Mouse (Mus musculus) left cerebral cortex, adult 8-10 months (tissue): ENCODE measurements around the gene Olfr727. TPM values are rescaled to one million over a fixed set of nuclear protein-coding genes. Genes with fewer than 3 reads are reported as not detected.

Experiments used
- DNase-seq, 2 experiments: peaks; one replicate each; pipeline ENCODE4 v3.0.0; 2022; ENCODE audit warnings: low spot score in 2 of 2
- total RNA-seq, 4 experiments: library from RNA; stranded (reverse); gene quantifications; 2 replicates each; pipeline ENCODE4 v1.2.4; 2022

The Olfr727 gene
- not detected for total RNA-seq

DNA sequence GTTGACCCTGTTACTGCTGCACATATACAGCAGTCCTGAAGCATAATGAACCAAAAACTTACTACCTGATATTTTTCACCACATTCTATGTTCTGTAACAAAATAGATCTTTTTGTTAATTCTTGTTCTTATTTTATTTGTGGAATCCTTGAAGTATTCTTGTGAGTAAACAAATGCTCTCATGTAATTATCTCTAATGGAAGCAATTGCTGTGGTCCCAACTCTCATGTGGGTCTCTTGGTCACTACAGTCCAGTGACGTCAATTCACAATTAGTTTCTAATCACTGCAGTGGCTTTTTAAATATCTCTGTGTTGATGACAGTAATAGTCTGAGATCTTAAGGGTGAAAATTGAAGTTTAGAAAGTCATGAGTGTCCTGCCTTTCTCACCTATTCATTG lies at the start of gene Olfr727:
Olfr727 (plus strand) TSS at position 301 of the 400 bp plus-strand sequence.
- DNase-seq = no peak

- no peak for DNase-seq
Measured at GRCm38 (mm10) chr14:50090853-50091252, 32.1 kb upstream of the Olfr727 start, which contains the start of gene Olfr726. TSS of gene Olfr726 (minus strand) at chr14:50090953.

GRCm38 (mm10) chr14:50142580-50142979 lies 19.6 kb downstream of the Olfr727 start, which contains the start of gene Olfr728:
TSS of gene Olfr728 (minus strand) at chr14:50142680.
- no peak for DNase-seq

DNA sequence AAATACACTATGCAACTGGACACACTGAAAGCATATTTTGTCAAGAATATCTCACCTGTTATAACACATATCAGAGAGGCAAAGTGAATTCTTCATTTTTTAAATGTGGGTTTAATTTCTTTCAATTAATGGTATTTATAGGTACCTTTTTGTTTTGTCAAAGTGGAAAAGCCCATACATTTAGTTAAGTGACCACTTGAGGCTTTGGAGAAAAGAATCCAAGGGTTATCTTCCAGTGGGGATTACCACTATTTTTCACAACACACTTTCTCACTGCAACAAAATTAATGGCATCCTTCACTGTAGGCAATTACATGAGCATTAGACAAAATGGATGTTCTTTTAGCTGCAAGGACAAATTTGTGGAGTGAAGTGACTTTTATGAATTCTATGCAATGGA lies 29.8 kb downstream of the Olfr727 start, which contains the start of gene Olfr729:
Olfr729 (minus strand) TSS at position 101 of the 400 bp plus-strand sequence.
- no peak for DNase-seq

Other genes starting within 250 kb of the Olfr727 start
- gene Olfr722, start 221.2 kb upstream of the Olfr727 start, total RNA-seq = not detected
- gene Olfr723, start 191.4 kb upstream of the Olfr727 start, total RNA-seq = not detected
- not detected for gene Olfr724, start 159.9 kb upstream of the Olfr727 start, total RNA-seq
- gene Olfr725, start 82.8 kb upstream of the Olfr727 start, total RNA-seq = not detected
- not detected for gene Olfr726, start 32.2 kb upstream of the Olfr727 start, total RNA-seq
- not detected for gene Olfr728, start 19.5 kb downstream of the Olfr727 start, total RNA-seq
- not detected for gene Olfr729, start 29.7 kb downstream of the Olfr727 start, total RNA-seq
- not detected for gene Olfr730, start 65.0 kb downstream of the Olfr727 start, total RNA-seq
- not detected for gene Olfr731, start 118.7 kb downstream of the Olfr727 start, total RNA-seq
- not detected for gene Olfr732, start 161.0 kb downstream of the Olfr727 start, total RNA-seq
- not detected for gene Olfr733, start 178.3 kb downstream of the Olfr727 start, total RNA-seq
- not detected for gene Olfr734, start 203.6 kb downstream of the Olfr727 start, total RNA-seq
- gene Olfr735, start 225.7 kb downstream of the Olfr727 start, total RNA-seq = not detected
- not detected for gene Tlr11, start 234.7 kb downstream of the Olfr727 start, total RNA-seq